Mouse (Mus musculus) cerebellum, postnatal 14 days (tissue): ENCODE results near the gene Zfp568.

Source experiments
- DNase-seq, 2 experiments: peaks; one replicate each; pipeline ENCODE4 v3.0.0; 2021; ENCODE audit warnings: mixed read lengths in 2 of 2

The Zfp568 gene

GRCm38 (mm10) chr7:29992698-29993097, 8.9 kb downstream of the Zfp568 start:
- DNase-seq, result no peak

- no peak for DNase-seq
Measured at GRCm38 (mm10) chr7:29993340-29993739, 9.6 kb downstream of the Zfp568 start.

DNA sequence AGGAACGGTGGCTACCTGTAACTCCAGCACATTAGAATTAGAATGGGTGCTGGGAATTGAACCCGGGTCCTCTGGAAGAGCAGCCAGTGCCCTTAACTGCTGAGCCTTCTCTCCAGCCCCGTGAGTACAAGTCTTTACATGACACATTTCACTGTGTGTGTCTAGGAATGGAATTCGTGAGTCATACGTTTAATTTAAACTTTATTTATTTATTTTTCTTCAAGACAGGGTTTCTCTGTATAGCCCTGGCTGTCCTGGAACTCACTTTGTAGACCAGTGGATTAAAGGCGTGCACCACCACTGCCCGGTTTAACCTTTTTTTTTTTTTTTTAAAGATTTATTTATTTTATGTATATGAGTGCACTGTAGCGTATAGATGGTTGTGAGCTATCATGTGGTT, 11.4 kb downstream of the Zfp568 start:
- no peak for DNase-seq

DNA sequence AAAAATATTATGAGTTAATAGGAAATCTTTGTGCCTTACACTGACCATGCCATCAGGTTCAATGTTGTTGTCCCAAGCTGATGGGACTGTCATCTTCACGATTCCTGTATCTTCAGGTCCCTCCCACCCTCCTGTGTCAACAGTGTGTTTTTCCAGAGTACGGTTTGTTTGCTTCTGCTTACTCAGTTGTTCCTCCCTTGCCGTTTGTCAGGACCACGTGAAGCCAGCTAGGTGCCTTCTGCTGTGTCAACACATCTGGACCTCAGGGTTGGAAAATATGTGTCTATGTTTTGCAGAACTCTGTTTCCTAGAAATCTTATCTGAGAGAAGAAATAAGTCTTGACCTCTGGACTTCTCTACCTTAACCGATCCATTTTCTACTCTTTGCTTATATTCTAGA, 16.8 kb downstream of the Zfp568 start:
- DNase-seq, result no peak

- no peak for DNase-seq
Measured at GRCm38 (mm10) chr7:30007601-30008000, 23.8 kb downstream of the Zfp568 start.

DNA sequence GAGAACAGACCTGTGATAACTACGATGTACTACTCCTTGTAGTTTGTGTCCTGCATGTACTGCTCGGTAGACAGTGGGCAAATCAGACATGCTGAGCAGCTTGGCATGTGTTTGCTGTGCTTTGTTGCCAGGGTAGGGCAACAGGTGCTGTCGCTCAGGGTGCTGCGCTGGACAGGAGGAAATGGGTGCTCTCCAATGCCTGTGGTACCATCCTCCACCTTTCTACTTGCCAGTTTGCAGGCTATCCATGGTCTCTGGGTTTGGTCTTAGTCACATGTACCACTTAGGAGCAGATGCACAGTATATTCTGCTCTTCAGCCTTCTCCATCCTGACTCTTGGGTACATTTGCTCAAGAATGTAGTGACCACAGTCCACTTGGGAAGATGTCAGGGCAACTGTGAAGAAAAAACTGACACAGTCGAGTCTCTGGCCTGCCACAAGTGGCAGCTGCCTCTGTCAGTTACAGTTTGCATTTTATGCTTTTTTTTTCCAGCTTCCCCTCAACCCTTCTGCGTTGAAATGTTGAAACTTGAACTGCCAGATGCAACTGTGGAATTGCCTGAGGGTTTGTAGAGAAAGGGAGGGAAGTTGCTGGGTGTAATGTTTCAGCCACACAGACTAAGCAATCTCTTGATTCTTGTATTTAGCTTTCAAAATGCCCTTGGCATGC, 24.4 kb downstream of the Zfp568 start:
- DNase-seq, result no peak

DNA sequence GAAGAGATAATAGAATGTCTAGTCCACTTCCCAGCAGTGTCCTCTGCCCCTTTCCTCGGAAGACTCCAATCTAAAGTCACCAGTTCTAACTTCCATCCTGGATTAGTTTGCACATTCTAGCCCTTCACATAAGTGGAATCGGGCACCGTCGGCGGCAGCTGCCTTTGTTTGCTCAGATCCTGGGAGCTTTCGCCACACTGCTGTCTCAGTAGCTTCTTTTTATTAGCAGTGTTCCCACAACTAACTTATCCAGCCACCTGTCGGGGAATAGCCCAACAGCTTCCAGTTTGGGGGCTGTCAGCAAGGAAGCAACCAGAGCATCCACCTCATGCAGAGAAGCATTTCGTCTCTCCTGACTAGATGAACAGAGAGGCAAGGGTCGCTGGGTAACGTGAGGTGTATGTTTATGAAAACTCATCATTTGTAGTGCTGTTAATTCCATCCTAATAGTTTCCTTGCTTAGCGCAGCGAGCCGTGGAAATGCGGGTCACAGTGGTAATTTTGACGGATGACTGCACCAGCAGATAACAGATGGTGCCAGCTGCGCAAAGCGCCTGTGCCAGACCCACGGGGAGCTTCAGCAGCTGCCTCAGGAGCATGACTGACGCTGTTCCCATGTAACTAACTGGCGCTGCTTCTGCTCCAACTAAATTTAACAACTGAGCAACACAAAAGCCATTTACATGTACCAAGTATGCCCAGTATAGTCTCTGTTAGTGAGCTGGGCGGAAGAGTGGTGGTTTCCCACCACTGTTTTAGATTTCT, 25.7 kb downstream of the Zfp568 start:
- DNase-seq, result peak; percentile 55 to 63

GRCm38 (mm10) chr7:30010551-30011195, 26.9 kb downstream of the Zfp568 start:
- DNase-seq, result no peak

- peak; percentile 71 to 77 for DNase-seq
Measured at GRCm38 (mm10) chr7:30012956-30013363, 29.2 kb downstream of the Zfp568 start.

- DNase-seq, result no peak
Measured at GRCm38 (mm10) chr7:30017226-30017625, 33.5 kb downstream of the Zfp568 start.

DNA sequence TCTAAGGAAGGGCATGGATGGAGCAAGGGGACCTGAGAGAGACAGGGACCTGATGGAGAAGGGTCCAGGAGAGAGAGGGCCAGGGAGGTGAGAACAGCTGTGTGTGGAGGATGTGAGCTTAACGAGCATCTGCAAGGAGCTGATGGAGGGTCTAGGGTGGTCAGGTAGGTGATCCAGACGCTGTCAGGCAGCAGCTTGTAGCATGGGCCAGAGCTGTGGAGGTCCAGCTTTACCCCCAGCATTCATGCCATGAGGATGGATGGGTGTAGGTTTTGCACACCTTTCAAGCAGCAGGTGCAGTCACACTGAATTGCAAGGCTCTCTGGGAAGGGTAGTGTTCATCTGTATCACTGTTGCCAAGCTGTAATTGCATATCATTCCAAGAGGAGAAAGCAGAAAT, 35.8 kb downstream of the Zfp568 start:
- no peak for DNase-seq

GRCm38 (mm10) chr7:30023324-30023723, 39.6 kb downstream of the Zfp568 start:
- no peak for DNase-seq

DNA sequence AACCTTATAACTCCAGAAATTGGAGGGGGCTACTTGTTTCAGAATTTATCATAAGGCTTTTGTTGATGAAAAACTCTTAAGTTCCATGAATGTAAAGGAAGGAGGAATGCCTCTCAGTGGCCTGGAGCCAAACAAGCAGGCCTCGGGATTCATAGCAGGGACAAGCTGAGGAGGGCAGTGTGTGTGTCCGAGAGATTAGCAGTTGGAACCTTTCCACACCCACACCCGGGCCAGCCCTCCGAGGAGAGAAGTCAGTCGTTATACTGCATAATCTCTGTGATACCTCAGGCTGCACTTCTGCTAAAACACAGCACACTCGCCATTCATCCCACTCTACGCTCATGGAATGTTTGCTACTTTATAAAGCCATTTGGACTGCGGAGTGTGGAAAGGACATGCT, 40.0 kb downstream of the Zfp568 start:
- DNase-seq, result no peak

- no peak for DNase-seq
Measured at GRCm38 (mm10) chr7:30025358-30025757, 41.6 kb downstream of the Zfp568 start.

GRCm38 (mm10) chr7:30027331-30027730, 43.6 kb downstream of the Zfp568 start:
- no peak for DNase-seq

DNA sequence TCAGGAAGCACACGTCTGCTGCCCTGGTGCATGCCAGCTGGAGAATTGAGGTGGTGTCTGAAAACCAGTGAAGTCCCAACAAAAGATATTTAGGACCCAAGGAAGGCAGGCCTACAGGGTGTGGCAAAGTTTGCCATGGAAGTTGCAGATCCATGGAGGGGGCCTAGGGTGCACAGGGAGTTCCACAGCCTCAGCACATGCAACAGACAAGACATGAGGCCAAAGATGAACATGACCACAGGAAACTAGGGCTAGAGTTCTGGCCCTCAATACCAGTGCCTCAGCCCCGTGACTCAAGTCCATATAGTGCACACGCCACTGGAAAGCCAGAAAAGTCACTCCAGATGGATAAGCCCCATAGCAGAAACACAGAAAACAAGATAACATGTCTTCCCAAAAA, 44.8 kb downstream of the Zfp568 start:
- no peak for DNase-seq

DNA sequence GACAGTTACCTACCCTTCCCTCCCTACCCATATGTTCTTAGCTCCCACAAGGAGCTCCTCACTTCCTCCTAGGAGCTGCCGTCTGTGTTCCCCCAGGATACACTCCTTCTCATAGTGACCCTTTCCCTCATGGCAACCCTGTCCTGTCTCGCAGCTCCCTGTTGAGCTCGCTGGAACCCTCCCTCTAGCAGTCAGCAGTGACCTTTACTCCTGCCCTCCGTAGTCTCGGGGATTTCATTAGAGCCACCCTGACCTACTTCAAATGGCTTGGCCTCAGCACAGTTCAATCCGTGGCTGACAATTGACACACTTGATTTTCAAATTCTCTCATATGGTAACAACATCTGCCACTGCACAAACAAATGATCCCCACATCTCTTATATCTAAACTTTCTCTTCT, 46.9 kb downstream of the Zfp568 start:
- DNase-seq, result no peak

DNA sequence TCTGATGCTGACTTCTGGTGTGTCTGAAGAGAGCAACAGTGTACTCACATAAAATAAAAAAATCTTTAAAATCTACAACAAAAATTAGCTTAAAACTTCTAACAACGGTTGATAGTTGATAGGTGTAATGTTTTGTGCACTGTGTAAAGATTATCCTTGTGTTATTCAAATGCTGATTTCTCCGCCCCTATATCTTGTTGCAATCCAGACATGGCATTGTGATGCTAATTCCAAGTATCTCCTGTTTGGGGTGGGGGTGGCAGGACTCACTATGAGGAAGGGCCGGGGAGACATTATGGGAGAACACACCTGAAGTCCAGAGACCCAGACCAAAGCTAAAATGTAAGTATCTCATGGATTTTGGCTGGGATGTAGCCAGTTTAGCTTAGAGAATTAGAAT, 47.6 kb downstream of the Zfp568 start:
- no peak for DNase-seq

DNA sequence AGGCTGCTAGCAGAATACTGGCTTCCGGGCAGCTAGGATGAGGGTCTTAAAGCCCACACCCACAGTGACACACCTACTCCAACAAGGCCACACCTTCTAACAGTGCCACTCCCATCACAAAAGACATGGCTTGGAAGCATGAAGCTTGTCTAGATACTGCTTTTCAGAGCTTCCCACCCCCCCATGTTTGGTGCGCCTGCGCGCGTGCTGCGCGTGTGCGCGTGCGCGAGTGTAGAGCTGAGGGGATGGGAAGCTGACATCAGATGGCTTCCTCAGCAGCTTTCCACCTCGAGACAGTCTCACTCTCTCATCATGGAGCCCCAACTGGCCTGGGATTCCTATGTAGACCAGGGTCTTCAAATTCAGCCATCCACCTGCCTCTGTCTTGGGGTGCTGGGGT, 50.6 kb downstream of the Zfp568 start:
- no peak for DNase-seq

GRCm38 (mm10) chr7:30044354-30044753, 60.6 kb downstream of the Zfp568 start:
- no peak for DNase-seq

DNA sequence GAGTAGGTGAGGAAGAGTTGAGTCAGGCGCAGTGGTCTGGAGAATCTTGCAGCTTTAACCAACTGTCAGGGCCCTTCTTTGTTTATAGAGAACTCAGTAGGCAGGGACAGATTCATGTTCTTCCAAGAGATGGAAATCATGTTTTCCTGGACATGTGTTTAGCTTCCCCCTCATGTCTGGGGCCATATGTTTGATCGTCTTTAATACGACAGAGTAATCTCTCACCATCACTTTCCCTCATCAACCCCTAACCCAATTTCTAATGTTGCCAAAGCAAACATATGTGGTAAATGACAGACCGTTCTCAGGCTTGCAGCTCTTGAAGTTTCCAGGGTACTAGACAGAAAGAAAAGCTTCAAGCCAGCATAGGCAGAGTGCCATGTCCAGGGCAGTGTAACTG, 64.4 kb downstream of the Zfp568 start:
- DNase-seq, result no peak

DNA sequence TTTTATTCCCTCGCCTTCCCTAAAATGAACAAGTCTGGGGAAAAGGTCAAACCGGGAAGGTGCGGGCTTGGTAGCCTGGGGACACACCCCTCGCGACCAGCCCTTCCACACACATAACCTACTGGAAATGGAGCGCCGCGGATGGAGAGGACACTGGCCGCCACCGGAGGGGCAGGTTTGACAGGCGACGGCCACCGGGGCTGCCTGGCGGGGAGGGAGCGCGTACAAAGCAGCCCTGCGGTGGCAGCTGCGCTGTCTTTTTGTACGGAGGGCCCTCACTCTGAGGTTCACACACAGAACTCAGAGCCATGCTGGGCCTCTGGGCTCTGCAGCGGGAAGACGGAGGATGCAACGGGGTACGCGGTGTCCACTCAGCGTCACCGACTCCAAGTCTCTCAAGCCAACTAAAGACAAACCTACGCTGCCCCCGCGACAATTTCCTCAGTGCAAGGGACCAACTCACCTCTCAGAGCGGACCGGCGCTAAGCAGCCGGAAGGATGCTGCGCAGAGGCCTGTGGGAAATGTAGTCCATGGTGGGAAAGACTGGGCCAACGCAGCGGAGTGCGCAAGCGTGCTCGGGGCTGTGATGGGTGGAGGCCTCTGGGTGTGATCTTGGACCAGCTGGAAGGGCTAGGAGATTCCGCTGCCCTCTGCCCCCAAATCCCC, 67.3 kb downstream of the Zfp568 start, which contains the start of gene Zfp14:
Gene Zfp14 (minus strand): TSS at position 499 of the 667 bp plus-strand sequence.
- peak; percentile 93 to 96 for DNase-seq

DNA sequence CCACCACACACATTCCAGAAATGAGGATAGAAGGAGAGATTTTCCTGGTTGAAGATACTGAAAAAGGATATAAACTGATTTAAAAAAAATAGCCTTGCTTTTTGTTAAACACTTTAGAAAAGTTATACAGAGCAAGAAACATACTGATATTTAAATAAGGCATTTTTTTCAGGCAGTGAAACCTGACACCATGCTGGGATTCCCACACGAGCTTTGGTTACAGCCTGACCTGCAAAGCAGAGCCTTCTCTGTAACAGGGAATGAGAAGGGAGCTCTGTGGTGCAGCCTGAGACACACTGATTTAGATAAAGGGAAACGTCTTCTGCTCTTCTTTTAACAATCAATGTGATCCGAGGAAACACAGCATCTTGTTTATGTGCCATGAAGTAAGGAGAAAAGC, 69.8 kb downstream of the Zfp568 start:
- no peak for DNase-seq
